Mouse (Mus musculus) cerebellum, postnatal 14 days (tissue): ENCODE data around the gene Rbm47.
A peak's percentile ranks its signal among the peaks of the same experiment; 100 is the strongest.
"Not testable (repeated sequence)": the region's sequence is repeated elsewhere in the genome, so short reads cannot be mapped to it uniquely, and the experiment has no call there.

ENCODE experiments used
- DNase-seq, 2 experiments: peaks; one replicate each; pipeline ENCODE4 v3.0.0; 2021; ENCODE audit warnings: mixed read lengths in 2 of 2

Rbm47 gene

DNA sequence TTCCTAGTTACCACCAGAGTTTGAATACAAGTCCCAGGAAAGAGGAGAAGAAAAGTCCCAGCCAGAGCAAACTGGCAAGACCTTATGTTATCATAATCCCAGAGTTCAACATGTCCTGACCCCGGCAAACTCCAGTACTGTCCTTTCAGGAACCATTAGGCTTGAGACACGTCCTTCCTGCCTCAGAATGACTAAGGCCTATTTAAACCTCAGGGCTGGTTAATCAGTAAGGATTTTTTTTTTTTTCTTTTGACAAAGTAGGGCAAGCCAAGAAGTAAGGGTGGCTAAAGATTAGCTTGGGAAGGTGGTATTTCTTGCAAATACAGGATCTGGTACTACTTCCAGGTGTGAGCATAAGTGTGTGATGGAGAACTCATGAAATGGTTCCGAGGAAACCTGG is 158.9 kb downstream of the Rbm47 start:
- DNase-seq, result no peak

DNA sequence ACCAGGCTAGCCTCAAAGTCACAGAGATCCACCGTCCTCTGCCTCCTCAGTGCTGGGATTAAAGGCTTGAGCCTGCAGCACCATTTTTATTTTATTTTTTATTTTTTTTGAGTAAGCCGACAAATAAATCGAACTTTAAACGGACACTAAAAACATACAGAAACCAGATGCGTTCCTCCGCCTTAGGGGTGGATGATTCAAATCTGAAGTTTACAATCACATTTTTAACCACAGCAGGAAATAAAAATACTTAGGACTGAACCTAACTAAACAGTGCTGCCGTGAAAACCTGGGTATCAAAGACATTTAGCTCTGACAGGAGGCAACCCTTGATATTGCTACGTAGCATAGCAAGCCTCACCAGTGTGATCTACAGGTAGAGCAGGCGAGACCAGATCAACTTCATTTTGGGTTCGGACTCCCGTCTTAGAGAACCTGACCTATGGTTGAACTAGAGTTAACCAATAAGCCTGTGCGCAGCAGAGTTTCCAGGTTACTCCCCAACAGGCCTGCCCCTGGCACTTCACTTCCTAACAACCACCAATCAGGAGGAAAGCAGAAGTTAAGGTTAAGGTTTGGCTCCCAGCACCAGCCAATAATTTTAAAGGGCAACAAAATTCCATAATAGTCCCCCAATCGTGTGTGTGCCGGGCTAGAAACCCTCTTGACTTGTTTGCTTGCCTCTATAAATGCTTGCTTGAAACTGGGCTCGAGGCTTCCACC is 164.5 kb downstream of the Rbm47 start:
- no peak for DNase-seq

DNA sequence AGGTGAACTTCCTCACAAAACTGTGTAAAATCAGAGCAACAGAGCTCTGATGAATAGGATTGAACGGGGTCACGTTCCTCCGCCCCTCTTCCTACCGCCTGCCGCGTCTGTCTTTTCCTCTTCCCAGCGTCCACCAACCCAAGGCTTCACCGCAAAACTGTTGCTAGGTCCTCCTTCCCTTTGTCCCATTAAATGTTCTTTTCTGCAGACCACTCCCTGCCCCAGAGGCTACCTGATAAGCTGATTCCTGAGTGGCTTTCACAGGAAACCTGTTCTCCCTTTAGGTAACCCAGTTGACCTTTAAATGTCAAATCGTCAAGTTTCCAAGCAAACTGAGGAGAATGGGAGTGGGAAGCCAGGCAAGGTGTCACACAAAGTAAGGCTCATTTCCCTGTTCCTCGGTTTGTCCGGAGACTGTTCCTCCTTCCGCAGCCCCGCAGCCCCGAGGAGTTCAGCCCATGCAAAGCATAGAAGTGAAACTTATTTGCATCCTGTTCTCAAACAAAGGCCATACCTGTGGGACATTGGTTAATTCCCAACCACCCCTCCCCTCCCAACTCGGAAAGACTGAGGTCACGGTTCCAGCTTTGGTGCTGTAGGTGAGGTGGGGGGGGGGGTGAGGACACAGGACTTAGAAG is 167.8 kb downstream of the Rbm47 start:
- no peak for DNase-seq

DNA sequence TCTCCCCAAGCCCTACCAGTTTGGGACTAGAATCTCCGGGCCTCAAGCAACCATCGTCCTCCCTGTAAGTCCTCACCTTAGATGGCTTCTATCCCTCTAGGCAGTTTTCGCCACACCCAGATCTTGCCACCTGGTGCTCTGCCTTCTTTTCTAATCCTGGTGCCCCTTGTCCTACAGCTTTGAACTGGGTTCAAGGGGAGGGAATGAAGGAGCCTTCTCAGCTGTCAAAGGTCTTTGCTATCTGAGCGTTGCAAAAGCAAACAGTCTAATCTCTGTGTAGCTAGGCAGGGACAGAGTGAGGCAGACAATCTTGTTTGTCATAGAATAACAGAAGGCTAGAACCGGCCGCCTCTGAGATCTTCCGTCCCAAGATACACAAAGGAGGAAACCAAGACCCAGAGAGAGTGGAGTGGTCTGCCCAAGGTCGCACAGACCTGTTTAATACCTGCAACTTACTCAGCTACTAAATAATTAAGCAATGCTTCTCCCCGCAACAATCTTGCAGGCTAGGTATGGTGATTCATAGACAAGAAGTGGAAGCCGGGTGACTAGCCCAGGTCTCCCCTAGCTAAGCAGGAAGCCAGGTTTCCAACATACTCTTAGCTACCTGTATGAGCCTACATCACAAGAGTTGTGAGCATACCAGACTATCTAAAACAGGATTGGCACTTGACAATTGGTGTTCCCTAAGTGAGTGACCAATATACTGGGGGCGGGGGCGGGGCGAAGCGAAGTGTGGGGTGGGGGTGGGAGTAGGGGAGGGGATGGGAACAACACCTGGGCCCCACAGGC is 168.6 kb downstream of the Rbm47 start, which contains the start of gene 9130230L23Rik:
Gene 9130230L23Rik, minus strand, starts transcription at position 152 of the 792 bp plus-strand sequence.
- no peak for DNase-seq

DNA sequence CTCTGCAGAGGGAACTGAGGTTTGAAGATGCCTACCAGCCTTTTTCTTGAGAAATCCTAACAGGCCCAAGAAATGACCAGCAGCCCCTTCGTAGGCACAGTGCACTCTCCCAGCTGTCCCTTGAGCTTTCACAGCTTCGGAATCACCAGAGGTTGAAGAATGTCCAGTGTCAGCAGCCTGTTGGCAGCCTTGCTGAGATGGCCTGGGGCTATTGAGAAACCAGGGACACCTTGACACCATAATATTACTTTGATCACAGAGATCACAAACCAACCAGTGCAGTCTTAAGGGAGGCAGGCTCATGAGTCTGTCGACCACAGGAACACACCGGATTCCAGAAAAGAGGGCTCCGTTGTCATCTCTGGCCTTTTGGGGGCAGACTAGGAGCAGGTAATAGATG is 171.7 kb downstream of the Rbm47 start:
- DNase-seq, result no peak

DNA sequence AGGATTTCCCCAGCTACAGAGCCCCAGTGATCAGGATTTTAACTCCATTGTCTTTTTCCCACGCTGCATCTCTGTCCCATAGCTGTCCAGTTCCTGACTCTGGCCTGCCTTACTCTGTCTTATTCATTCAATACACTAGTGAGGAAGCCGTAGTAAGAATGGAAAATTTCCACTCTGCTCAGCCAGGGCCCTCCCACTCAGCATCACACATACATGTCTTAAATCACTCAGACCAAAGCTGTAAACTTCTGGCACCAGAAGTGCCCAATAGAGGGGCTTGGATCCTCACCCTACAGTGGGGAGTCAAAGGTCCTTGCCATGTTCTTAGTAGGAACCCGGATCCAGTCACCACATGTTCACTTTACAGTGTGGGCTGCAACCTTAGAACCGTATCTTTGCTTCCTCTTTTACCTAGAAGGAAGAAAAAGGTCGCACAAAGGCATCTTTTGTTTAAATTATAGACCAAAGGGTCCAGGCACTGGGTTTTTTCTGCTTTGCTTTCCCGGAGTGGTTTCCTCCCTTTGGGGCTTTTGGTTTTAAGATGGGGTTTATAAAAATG is 172.3 kb downstream of the Rbm47 start:
- DNase-seq, result no peak

DNA sequence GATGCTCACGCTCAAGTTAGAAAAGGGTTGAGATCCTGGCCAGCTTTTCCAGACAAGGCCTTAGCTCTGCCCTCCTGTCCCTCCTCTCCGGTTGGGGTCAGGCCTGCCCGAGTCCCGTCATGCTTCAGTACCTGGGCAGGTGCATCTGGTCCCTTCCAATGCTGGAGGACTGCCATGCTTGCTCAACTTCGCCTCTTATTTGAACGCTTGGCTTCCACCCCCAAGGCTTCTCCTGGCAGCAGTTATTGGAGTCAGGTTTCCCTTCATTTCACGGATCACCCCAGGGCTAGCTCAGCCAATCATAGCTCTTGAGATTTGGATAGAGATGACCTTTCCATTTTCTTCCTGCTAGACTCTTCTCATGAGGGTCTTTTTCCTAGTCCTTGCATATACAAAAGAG is 172.8 kb downstream of the Rbm47 start:
- DNase-seq, result peak; percentile 28 to 36

DNA sequence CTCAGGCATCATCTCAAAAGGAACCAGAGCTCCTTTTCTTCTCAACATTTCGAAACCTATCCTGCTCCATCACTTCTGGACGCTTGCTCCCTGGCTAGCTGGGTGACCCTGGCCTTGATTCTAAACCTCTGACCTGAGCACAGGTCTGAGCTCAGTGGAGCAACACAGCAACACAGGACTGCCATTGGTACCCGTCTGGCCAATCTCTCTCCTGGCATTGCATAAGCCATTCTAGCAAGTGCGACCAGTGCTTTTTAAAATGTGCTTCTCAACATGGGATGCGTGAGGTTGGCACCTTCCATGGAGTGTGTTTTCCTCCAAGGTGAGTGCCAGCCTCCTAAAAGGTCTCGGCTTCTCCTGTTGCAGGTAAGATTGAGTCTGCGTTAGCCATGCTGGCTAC is 173.8 kb downstream of the Rbm47 start:
- DNase-seq, result peak in 1 of 2 experiments; percentile 3

DNA sequence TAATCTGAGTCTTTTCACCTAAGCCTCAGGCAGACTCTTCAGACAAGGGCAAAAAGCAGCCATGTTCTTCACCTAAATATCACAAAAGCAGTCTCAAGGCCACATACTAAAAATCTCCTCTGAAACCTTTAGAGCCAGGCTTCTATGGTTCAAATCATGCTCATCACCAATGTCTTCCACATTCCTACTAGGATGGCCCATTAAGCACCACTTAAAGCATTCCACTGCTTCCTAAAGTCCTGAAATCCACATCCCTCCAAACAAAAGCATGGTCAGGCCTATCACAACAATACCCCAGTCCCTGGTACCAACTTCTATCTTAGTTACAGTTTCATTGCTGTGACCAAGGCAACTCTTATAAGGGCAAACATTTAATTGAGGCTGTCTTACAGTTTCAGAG is 175.1 kb downstream of the Rbm47 start:
- DNase-seq, result no peak

DNA sequence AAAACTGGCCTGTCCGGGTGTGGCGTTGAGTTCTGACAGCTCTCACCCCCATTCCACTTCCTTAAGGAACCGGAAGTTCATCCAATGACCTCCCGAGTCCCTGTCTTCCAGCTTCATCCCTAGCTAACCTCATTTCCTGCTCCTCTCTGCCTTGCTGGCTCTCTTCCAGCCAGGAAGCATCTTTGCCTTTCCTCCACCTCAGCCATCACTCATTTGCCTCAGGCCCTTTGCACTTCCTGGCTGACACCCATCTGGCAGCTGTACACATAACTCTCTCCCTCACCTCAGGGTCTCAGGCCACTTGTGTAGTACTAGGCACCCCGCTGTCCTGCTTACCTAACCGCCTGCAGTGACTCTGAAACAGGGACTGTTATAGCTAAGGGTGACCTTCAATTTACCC is 178.3 kb downstream of the Rbm47 start:
- DNase-seq, result peak in 1 of 2 experiments; percentile 7

DNA sequence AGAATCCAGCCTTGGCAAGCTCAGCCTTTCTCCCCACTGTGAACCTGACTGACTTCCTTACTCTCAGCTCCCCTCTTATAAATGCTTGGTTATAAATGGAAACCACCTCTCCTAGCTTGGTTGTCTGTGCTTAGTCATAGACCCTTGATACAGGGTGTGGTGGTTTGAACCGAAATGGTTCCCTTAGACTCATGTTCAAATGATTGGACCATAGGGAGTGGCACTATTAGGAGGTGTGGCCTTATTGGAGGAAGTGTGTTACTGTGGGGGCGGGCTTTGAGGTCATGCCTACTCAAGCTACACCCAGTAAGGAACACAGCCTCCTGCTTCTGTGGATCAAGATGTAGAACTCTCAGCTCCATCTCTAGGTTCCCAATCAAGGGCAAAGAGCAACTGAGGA is 181.7 kb downstream of the Rbm47 start:
- no peak for DNase-seq

DNA sequence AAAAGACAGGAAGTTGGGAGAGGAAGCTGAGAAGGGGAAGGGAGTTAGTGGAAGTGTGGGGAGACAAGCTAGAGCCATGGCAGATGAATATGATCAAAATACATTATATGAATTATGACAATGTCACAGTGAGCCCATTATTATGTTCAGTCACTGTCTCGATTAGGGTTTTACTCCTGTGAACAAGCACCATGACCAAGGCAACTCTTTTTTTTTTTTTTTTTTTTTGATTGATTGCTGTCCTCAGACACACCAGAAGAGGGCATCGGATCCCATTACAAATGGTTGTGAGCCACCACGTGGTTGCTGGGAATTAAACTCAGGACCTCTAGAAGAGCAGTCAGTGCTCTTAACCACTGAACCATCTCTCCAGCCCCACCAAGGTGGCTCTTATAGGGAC is 185.9 kb downstream of the Rbm47 start:
- DNase-seq, result not testable (repeated sequence)

DNA sequence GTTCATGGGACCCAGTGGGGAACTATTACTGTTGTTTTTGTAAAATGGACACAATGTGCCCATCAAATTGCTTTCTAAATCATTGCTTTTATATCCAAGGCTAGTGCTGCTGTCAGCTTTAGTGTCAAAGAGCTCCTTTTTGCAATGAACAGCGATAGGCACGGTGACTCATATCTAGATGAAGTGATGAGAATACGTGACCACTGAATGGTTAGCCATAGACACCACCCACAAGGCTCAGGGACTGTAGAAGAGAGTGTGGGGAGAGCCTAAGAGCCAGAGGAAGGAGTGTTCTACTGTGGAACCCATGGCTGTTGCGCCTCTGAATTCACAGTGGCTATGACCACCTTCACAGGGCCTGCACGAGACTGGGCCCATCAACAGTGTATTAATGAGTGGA is 186.5 kb downstream of the Rbm47 start:
- DNase-seq, result no peak

DNA sequence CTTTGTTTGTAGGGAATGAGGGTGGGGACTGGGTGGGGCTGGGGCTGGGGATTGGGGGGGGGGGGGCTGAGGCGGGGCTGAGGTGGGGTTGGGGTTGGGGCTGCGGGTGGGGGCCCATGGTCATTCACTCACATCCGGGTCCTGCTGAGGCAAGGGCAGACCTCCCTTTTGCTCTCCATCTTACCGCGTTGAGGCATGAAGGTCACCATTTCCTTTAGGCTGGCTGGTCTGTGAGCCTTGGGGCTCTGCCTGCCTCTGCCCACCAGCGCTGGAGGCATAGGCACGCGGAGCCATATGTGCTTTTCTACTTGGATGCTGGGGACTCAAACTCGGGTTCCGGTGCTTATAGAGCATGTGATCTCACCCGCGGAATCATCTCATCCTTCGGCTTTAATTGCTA is 197.2 kb downstream of the Rbm47 start:
- no peak for DNase-seq

DNA sequence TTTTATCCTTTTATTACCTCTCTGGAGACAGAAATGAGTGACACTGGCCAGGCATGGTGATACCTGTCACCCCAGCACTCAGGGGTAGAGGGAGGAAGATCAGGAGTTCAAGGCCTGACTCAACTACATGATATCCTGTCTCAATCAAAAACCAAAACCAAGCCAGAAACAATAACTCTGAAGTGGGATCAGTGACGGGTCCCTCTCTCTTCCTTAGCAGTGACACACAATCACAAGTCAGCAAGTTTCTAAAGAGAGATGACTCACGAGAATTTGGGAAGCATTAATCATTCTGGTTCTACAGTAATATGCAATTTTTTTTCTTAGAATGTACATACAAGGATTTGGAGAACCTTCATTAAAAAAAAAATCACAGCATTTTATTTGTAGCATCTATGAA is 199.7 kb downstream of the Rbm47 start:
- DNase-seq, result no peak

DNA sequence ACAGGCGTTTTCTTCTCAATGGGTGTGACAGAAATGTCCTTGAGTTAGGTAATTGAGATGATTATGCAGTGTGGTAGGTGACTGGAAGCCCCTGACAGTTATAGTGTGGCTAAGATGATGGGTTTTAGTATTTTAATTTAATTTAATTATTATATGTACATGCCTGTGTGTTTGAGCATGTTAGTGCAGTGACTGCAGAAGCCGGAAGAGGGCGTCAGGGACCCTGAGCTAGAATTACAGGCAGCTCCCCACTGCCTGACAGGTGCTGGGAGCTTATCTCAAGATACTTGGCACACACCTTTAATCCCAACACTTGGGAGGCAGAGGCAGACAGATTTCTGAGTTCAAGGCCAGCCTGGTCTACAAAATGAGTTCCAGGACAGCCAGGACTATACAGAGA is 204.9 kb downstream of the Rbm47 start:
- DNase-seq, result no peak

DNA sequence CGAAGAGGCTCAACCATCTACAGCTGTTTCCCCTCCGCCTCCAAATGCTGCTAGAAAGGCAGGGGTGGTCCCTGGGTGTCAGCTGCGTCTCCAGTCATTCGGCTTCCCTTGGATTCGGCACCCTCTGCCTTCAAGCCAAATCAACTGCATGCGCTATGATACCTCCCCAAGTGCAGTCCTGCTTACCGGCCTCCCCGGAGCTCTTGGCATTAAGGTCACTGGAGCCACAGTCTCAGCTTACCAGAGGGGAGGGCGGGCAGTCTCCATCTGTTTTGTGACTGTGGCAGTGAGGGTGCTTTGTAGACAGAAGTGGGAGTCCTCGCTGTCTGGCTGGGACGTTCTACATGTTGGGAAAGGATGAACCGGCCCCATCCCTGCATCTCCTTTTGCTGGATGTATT is 205.8 kb downstream of the Rbm47 start:
- no peak for DNase-seq
